Mouse (Mus musculus): ENCODE data around the gene Selplg.
"Not testable (repeated sequence)": the region's sequence is repeated elsewhere in the genome, so short reads cannot be mapped to it uniquely, and the experiment has no call there.

Gene Selplg

DNA sequence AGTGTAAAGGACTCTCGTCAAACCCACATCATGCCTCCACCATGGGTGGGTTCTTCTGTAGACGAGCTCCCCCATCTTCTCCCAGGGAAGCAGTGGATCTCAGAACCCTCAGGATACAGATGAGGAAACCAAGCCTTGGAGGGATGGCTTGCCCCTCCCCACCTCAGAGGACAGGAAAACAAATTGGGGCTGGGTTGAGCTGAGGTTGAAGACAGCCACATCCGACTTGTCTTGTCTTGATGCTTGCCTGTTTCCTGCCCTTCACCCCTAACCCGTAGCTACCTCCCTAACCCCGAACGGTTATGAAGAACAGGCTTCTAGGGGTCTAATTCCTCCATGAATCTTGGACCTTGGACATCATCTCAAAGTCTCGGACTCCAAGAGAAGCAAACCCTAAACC is 6.9 kb downstream of the Selplg start:
- no peak for DNase-seq (ENCODE audit: low spot score in 2 of 2)

DNA sequence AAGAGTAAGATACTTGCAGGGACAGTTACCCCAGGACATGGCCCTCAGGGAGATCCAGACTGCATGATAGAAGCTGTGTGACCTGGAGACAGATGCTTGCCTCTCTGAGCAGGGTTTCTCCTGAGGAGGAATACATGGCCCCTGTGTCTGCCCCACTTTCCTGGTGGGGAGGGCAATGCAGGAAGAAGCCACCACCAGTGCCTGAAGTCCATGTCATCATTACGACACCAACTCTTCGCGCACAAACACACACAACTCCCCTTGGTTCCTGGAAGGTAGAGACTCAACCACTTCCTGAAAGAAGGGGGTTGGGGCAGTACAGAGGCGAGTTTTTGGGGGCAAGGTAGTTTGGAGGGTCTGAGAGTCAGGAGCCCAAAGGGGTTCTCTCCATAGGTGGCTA is 8.2 kb downstream of the Selplg start:
- no peak for DNase-seq (ENCODE audit: low spot score in 2 of 2)

DNA sequence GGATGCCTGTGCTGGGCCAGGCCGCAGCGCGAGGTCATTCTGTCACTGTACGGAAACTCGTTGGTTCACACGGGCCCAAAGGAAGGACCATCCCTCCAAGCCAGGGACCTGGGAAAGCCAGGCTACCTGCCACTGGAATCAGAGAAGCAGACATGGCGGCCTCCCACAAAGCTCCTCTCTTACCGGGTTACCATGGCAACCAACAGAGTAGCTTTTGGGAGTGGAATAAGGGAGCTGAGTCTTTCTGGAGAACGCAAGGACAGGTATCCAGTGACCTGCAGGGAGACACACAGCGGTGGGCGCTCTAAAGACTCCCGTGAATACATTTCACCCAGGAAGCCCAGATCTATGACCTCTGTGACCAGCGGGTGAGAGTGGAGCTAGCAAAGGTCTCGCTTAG is 13.9 kb downstream of the Selplg start:
- DNase-seq (ENCODE audit: low spot score in 2 of 2), result no peak

DNA sequence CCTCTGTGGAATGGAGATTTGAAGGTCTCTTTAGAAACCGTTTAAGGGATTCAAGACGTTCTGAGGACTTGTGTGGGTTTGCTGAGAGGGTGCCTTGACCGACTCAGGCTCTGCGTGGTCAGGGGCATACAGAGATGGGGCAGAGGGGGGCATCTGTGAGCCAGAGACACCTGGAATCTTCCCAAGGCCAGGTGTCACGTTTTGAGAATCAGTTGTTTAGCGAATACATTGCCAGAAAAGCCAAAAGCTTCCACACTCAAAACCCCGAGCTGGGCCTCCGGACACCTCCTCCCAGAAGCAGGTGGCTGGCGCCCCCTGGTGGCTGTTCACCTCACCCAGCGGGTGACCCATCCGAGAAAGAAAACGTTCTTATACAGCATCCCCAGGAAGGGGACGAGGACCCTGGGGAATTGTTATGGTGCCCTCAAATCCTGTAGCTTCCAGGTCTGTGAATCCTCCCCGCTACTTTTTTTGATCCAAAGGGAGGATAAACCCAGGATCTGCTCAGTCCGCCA is 16.7 kb downstream of the Selplg start:
- no peak for DNase-seq (ENCODE audit: low spot score in 2 of 2)

DNA sequence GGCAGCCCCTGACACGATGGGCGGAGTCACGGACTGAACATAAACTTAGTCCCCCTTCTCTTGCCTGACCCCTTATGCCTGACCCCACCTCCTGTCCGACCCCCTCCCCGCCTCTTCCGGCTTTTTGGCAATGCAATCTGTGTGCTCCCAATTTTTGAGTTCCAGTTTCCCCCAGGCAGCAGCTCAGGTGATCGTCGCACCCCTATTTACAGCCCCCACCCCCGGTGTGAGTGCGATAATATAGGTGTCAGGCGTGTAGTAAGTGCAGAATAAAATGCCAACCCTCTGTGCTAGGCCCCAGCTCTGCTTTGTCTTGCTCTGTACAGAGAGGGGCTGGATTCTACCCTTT is 17.4 kb downstream of the Selplg start:
- no peak for DNase-seq (ENCODE audit: low spot score in 2 of 2)

DNA sequence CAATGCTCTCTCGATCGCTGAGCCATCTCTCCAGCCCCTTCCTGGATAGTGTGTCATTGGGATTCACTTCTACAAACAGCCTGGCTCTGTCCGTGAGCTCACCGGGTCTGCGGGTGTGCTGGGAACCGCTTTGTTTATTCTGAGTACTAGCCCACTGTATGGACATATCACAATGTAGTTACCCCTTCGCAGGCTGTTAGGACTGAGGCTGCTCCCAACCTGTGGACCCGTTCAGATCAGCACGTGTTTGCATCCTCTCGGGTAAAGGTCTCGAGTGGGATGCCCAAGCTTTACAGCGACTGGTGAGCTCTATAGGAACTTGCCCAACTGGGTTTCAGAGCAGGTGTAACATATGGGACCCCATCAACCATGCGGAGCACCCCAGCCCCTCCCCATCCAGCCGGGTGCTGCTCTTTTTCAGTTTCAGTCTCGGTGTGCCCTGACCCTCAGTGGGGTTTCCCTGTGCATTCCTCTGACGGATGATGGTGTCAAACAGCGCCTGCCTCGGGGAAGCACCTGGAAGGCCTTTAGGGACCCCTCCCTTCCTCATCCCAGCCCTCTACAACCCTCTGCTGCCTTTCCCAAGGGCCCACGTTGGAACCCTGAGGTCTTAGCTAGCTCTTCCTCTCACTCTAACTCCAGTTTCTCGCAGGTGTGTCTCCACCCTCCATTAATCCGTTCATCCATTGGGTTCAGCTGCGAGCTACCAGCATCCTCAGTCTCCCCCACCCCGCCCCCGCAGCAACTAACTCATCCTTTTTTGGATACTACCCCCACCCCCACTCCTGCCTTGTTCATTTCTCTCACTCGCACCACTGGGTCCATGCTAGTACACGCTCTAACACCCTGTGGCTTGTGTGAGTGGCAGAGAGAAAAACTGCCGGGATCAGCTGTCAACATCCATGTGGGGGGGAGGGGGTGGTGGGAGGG is 18.1 kb downstream of the Selplg start:
- DNase-seq (ENCODE audit: low spot score in 2 of 2), result no peak

DNA sequence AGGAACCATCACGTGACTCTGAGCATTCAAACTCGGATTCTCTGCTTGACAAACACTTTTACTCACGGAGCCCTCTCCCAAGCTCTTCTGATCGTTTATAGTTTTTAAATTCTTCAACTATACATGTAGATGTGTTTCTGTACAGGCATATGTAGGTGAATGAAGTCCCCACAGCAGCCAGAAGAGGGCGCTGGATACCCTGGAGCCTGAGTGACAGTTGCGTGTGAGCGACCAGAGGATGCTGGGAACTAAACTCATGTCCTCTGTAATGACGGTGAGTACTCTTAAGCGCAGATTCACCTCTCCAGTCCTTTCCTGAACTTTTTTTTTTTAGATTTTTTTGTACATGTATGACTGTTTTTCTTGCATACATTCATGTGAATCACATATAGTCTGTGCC is 18.8 kb downstream of the Selplg start:
- DNase-seq (ENCODE audit: low spot score in 2 of 2), result no peak

DNA sequence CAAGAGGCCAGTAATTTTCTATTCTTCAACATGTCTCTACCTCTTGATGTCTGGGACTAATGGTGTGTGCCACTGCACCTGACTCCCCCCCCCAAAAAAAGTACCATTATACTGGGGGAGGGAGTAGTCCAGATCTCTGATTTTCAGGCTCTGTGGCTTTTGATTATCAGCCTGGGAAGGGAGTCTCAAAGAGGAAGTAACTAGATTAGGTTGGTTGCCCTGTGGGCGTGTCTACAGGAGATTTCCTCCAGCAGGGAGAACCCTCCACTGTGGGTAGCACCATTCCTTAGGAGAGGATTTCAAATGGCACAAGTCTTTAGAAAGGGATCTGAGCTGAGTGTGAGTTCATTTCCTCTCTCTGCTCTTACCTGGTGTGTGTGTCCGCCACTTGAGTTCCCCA is 19.8 kb downstream of the Selplg start:
- no peak for DNase-seq (ENCODE audit: low spot score in 2 of 2)

DNA sequence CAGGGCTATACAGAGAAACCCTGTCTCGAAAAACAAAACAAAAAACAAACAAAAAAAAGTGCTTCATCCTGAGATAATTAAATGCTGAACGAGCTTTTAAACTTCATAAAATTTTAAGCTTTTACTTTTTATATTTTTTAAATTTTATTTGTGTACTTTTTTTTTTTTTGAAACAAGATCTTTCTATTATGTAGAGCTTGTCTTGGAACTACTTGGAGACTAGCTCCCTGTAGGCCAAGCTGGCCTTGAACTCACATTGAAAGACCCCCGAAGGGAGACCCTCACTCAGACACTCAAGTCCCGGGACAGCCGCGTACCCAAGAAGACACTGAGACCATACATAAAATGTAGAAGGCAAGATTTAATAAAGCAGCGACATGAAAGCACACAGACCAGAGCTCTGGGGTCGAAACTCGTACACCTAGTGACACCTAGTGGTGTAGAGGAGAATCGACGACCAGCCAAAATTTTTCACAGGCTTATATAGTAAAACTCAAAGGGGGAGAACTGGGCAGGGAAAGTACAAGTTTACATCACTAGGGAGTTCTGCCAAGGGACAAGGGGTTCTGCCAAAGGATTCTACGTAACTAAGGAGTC is 20.5 kb downstream of the Selplg start:
- DNase-seq (ENCODE audit: low spot score in 2 of 2), result not testable (repeated sequence)

DNA sequence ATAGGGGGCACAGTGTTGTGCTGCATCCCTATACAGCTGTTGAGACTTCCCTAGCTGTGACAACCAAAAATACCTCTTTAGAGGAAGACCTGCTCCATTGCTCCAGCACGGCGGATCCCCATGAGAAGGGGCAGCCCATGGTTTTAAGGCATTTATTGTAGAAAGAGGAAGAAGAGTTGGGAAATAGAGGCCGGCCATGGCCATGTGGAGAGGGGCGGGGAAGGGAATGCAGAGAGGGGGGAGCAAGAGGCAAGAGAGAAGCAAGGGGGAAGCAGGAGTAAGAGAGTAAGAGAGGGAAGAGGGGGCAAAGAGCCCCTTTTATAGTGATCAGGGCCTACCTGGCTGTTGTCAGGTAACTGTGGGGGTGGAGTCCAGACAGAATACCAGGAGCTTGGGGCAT is 22.3 kb downstream of the Selplg start:
- DNase-seq (ENCODE audit: low spot score in 2 of 2), result no peak

DNA sequence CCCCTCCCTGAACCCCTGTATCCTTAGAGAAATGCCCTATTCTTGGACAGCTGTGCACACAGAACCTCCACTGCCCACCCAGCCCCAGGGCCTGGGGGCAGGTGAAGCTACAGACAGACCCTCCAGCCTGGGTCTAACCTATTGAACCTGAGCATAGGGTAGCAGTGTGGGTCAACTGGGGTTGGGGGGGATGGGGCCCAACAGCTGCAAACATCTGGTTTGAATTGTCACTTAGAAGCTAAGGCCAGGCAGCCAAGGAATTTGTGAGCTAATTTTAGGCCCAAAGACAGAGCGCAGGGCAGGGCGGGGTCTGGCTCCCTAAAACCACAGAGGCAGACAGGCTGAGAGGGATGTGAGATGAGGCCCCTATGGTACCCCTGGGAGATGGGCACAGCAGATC is 24.3 kb downstream of the Selplg start:
- DNase-seq (ENCODE audit: low spot score in 2 of 2), result no peak

DNA sequence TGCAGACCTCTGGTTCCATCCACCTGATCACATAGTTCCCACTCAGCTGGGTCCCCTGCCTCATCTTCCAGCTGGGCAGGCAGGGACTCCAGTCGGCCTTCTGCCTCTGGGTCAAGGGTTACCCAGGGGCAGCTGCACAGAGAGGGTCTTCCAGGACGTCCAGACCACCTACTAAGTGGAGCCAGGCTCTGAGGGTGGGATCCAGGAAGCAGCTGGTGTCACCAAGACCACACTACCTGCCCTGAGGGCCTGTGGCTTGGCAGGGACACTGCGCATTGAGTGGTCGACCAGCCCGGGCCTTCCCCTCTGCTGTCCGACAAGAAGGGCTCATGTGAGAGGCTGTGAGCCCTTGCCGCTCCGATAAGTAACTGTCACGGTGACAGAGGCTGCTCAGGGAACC is 24.7 kb downstream of the Selplg start:
- DNase-seq (ENCODE audit: low spot score in 2 of 2), result no peak

DNA sequence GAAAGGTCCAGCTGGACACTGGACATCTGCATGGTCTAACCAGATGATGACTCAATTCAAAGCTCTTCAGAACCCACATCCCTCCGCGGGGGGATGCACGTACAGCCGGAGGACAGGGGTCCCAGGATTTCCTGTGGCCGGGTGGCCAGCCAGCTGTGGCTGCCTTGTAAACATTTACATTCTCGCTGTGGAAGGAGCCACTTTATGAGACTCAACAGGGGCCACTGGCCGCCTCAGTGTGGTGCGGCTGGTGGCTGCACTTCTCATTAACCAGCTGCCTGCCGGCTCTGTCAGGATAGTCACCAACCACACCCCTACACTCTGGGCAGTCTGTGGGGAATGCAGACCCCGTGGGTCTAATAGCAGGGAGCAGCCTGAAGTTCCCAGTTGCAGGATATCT is 26.0 kb downstream of the Selplg start:
- DNase-seq (ENCODE audit: low spot score in 2 of 2), result no peak

DNA sequence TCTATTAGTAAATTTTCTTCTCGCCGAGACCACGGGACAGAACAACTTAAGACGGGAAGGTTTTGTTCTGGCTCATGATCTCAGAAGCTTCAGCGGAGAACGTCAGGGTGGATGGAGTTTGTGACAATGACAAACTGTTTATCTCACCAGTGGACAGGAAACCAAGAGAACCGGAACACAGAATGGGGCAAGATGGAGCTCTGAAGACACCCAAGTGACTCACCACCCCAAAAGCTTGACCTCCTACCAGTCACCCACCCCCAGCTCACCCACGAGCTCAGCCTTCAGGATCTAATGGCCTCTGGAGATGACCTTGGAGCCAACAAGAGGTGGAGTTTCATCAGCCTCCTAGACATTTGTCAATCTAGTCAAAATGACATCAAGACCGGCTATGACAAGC is 27.1 kb downstream of the Selplg start:
- no peak for DNase-seq (ENCODE audit: low spot score in 2 of 2)

DNA sequence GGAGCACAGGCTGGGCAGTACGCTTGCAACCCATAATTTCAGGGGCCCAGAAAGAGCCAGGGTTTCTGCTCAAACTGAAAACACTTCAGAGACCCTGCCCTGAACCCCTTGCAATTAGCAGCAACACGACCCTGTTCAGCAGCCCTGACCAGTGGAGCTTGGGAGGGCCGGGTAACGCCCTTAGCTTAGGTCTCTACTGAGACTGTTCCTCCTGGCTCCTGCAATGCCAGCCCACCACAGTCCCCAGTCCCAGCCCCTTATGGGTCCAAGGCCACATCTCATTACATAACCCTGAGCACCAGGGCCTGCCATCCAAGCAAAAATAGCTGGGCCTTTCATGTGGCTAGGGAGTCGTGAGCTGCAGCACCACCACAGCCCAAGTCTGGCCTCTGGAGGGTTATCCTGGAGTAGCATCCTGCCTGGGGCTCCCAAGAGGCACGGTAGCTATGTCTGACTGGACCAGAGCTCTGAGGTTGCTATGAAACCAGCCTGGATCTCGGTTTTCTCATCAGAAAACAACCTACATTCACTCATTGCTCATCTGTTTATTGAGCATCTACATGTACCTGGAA is 28.0 kb downstream of the Selplg start:
- no peak for DNase-seq (ENCODE audit: low spot score in 2 of 2)

DNA sequence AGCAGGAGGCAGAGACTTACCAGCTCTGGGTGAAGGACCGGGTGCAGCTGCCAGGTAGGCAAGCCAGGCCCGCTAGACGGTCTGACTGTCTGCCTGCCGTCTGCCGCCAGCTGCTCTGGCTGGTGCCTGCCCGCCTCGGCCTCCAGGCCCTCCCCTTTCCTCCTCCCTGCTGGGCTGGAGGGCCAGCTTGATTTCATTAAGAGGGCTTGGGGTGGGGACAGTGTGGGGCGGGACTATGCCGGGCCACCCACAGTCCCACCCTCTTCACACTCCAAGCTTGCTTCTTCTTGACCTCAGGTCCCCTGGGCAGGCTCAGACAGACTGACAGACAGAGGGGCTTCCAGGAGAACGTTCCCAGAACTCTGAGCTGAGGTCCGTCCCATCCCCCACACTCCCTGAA is 32.2 kb downstream of the Selplg start, which contains the start of gene Tmem119:
TSS of gene Tmem119 (minus strand) at position 237 of the 400 bp plus-strand sequence.
- no peak for DNase-seq (ENCODE audit: low spot score in 2 of 2)

DNA sequence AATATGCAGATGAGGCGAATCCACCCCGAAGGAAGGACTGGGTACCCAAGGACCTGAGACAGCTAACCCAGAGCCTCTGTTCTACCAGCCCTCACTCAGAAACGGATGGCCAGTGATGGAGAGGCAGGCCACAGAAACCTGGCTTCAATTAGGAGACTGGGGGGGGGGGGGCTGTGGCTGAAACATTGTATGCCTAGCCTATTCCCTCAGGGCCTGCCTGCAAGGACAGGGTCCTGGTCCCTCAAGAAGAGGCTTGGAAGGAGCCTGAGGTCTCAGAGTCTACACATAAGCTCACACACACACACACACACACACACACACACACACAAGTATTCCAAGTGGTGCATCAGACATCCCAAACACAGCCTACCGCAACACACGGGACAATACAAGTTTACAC is 32.8 kb downstream of the Selplg start:
- no peak for DNase-seq (ENCODE audit: low spot score in 2 of 2)

DNA sequence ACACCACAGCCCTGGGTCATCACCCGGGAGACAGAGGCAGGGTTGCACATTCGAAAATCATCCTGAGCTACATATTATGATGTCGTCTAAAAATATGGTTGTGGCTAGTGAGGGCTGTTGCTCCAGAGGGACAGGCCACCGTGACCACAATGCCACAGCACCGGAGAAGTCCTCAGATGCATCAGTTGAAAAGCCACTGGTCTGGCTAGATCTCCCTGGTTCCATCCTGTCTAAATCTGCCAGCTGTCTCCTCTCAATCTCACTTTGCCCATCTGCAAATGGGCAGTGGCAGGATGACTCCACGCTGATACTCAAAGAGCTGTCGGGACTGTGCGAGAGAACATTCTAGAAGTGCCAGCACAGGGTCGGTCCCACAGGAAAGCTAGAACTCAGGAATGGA is 33.9 kb downstream of the Selplg start:
- DNase-seq (ENCODE audit: low spot score in 2 of 2), result no peak

DNA sequence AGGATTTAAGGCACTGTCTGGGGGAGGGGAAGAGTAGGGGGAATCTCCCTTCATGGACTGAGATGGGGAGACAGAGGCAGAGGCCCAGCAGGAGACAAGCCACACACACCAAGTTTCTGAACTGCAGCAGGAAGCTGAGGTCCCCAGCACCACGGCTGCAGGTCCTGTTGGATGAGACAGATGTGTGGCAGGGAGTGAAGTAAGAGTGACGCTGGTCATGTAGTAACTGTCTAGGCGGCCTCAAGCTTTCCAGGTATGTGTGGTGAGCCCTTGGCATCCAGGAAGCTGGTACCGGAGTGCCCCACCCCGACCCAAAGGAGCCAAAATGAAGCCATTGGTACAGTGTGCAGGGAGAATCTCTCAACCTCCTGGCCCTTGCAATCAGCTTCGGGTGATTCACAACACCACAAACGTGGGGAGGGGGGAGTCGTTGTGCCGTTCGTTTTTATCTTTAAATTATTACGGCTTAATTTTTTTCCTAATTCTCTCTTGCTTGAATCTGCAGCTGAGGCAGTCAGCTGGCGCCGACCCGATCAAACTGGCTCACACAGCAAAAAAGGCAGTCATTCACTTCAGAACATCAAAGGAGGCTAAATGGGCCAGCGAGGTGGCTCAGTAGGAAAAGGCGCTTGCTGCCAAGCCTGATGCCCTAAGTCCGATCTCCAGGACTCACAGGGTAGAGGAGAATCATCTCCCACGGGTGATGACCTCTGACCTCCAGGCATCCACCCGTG is 35.1 kb downstream of the Selplg start:
- DNase-seq (ENCODE audit: low spot score in 2 of 2), result no peak

DNA sequence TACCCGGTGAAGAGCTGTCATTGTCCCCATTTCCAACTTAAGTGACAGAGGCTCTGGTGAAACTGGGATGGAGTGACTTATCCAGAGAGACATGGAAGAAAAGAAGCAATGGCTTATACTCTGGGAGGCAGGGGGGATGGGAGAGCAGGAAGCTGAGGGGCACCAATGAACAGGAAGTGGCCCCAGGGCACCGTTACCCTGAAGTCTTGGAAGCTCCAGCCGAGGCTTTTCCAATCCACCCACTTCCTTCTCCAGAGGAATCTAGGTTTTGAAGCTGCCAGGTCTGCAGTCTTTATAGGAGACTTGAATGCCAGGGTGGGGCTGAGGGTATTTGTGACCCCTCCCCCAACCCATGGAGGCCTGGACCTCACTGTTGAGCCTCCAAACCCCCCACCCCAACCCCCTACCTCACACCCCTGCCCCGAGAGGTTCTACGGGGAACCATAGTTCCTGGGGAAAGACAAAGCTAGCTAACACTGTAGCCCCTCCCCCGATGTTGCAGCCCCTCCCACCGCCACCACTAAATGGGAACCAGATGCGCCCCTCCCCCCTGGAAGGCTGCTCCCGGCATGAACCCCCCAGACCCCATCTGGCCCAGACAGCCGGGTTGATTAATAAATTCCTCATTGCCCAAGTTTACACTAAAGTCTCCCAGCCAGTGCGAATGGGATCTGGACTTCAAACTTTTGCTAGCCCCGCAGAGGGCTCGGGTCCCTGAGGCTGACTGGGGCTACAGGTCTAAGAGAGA is 35.9 kb downstream of the Selplg start:
- DNase-seq (ENCODE audit: low spot score in 2 of 2), result no peak
